Mouse (Mus musculus) kidney, embryonic 15.5 days (tissue): ENCODE results near the gene Gm20809. TPM values are rescaled to one million over a fixed set of nuclear protein-coding genes. Genes with fewer than 3 reads are reported as not detected.
"Not testable (repeated sequence)": the region's sequence is repeated elsewhere in the genome, so short reads cannot be mapped to it uniquely, and the experiment has no call there.

ENCODE experiments used
- ATAC-seq: fragments of 200-750 bp; cut with Nextera tagmentation; replicated peaks from 2 replicates; pipeline ENCODE4 v1.8.0; 2017; ENCODE audit warnings: moderate TSS enrichment; ENCODE audit not compliant: low FRiP score
- H3K27ac ChIP-seq: fragments of 300-500 bp; sonication (generic); 2 replicates; pipeline ENCODE4 v1.5.1; 2015; ENCODE audit warnings: mild to moderate bottlenecking, inconsistent platforms
- H3K27me3 ChIP-seq: fragments of 300-500 bp; sonication (generic); 2 replicates; pipeline ENCODE4 v1.6.1; 2015; ENCODE audit warnings: inconsistent platforms
- H3K36me3 ChIP-seq: fragments of 300-500 bp; sonication (generic); 2 replicates; pipeline ENCODE4 v1.6.1; 2015; ENCODE audit warnings: inconsistent platforms
- H3K4me1 ChIP-seq: fragments of 300-500 bp; sonication (generic); 2 replicates; pipeline ENCODE4 v1.6.1; 2015; ENCODE audit warnings: inconsistent platforms
- H3K4me2 ChIP-seq: fragments of 300-500 bp; sonication (generic); 2 replicates; pipeline ENCODE4 v1.6.1; 2015; ENCODE audit warnings: moderate library complexity, mild to moderate bottlenecking, inconsistent platforms
- H3K4me3 ChIP-seq: fragments of 300-500 bp; sonication (generic); replicated peaks from 2 replicates; pipeline ENCODE4 v1.5.1; 2015; ENCODE audit warnings: mild to moderate bottlenecking, inconsistent platforms
- H3K9ac ChIP-seq: fragments of 300-500 bp; sonication (generic); 2 replicates; pipeline ENCODE4 v1.6.1; 2015; ENCODE audit warnings: mild to moderate bottlenecking, inconsistent platforms
- H3K9me3 ChIP-seq: fragments of 300-500 bp; sonication (generic); replicated peaks from 2 replicates; pipeline ENCODE4 v1.6.1; 2016; ENCODE audit warnings: inconsistent platforms
- WGBS: fragments of 180-500 bp; shearing (Covaris S2); methylation state at CpG from one replicate; pipeline ENCODE4 v1.1.7; 2015; ENCODE audit warnings: mixed read lengths; 5-methylcytosine and 5-hydroxymethylcytosine counted together
- polyA plus RNA-seq: library from polyadenylated mRNA; unstranded; fragments of >200 nt; fragmentation: Nextera tagmentation; extraction: Ambion mirVana; gene quantifications from 2 replicates; pipeline ENCODE4 v1.2.1, GENCODE M21; 2015

The Gm20809 gene
- not detected in 2 replicates for polyA plus RNA-seq

GRCm38 (mm10) chrY:24454757-24455156 lies at the start of gene Gm20809:
Gm20809 (plus strand) TSS chrY:24455057.
- H3K9ac ChIP-seq, H3K27me3 ChIP-seq, H3K4me3 ChIP-seq, H3K4me1 ChIP-seq, H3K36me3 ChIP-seq, H3K9me3 ChIP-seq, H3K27ac ChIP-seq, H3K4me2 ChIP-seq, ATAC-seq: not testable (repeated sequence)
- WGBS = no CpG with 5 or more reads among the region's 3 CpGs
